In the genomic region with DNA sequence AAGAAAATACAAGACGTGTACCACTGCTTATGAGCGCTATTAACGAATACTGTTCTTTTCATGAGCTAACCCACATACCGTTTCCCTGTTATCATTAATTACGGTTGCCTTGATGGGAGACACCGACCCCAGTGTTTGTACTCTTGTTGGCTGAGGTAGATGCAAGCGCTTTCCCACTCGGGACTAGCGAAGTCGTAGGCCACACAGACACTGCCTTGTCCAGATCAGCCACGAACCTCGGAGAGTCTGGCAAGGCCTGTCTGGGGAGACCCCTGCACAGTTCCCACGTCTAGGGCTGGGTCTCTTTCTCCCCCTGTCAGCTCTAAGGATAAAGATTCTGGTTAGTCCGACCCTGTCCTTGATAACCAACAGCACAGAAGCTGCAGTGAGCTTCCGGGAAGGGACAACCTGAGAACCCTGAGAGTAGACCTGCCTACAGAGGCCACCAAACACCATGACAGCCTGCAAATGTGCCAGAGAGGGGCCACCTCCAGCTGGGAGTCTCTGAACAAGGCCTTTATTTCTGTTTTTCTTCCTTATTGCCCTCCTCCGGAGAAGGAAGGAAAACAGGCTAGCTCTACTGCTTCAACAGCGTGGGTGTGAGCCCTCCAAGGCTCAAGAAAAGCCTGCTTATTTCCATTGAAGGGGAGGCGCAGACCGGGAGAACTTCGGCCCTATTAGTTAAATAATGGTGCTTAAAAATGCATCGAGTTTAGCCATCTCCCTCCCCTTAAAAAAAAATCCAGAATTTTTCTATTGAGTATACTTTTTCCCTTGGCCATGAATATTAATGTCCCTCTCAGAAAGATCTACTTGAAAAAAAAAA, we compare ENCODE assay signal across 15 mouse cellular contexts.
DNase-seq lines count a peak whose midpoint lies in the region; ATAC-seq lines count a peak whose summit lies in the region.
"Had no signal": no experiment of that assay in that cellular context is flagged by ENCODE, and none has a peak within 500 bp of the region (broad histone marks: within the 10 kb centered on the region; RNA-seq: fewer than 3 reads in every experiment).

No protein-coding gene starts in this region.

- H3K9me3 ChIP-seq in hindbrain, embryonic 15.5 days = no peaks in the 10 kb centered on the region
- H3K9me3 ChIP-seq in midbrain, embryonic 13.5 days = no peaks in the 10 kb centered on the region
- H3K9me3 ChIP-seq: embryonic facial prominence, embryonic 13.5 days; stomach, embryonic 15.5 days had no signal

- H3K27me3 ChIP-seq in hindbrain, embryonic 15.5 days = no peaks in the 10 kb centered on the region
- H3K27me3 ChIP-seq in midbrain, embryonic 13.5 days = no peaks in the 10 kb centered on the region
- H3K27me3 ChIP-seq: stomach, embryonic 15.5 days had no signal

- no peak overlapping the region for H3K9ac ChIP-seq in hindbrain, embryonic 15.5 days
- peak overlapping the region; percentile 42 for H3K9ac ChIP-seq in midbrain, embryonic 13.5 days (replicated peaks)
- H3K9ac ChIP-seq: embryonic facial prominence, embryonic 13.5 days; heart, embryonic 12.5 days; stomach, embryonic 15.5 days had no signal

- WGBS in hindbrain, embryonic 15.5 days = 41% methylated on average over 21 of the region's 21 CpGs
- WGBS in midbrain, embryonic 13.5 days = 48% methylated on average over 21 of the region's 21 CpGs

- H3K27ac ChIP-seq in hindbrain, embryonic 15.5 days (replicated peaks) = peak overlapping the region; percentile 83
- H3K27ac ChIP-seq in midbrain, embryonic 13.5 days = peak overlapping the region; percentile 93
- H3K27ac ChIP-seq: embryonic facial prominence, embryonic 13.5 days; stomach, embryonic 15.5 days had no signal

- H3K4me1 ChIP-seq in hindbrain, embryonic 15.5 days (replicated peaks) = peaks cover 24% of the 10 kb centered on the region
- peaks cover 52% of the 10 kb centered on the region for H3K4me1 ChIP-seq in midbrain, embryonic 13.5 days (replicated peaks)

- H3K4me2 ChIP-seq in hindbrain, embryonic 15.5 days = peak overlapping the region; percentile 55
- peak overlapping the region; percentile 46 for H3K4me2 ChIP-seq in midbrain, embryonic 13.5 days (replicated peaks)

- H3K4me3 ChIP-seq in hindbrain, embryonic 15.5 days = no peak overlapping the region
- no peak overlapping the region for H3K4me3 ChIP-seq in midbrain, embryonic 13.5 days (replicated peaks)
- H3K4me3 ChIP-seq: embryonic facial prominence, embryonic 13.5 days; heart, embryonic 12.5 days; stomach, embryonic 15.5 days had no signal

- no peaks in the 10 kb centered on the region for H3K36me3 ChIP-seq in hindbrain, embryonic 15.5 days
- H3K36me3 ChIP-seq in midbrain, embryonic 13.5 days = no peaks in the 10 kb centered on the region
- H3K36me3 ChIP-seq: embryonic facial prominence, embryonic 13.5 days; heart, embryonic 12.5 days; stomach, embryonic 15.5 days had no signal

- DNase-seq in retina, postnatal 1 day = peak; percentile 23
- DNase-seq in retina, embryonic 14.5 days (ENCODE audit: low spot score) = no peak
- DNase-seq in kidney, postnatal 14 days = no peak
- DNase-seq in kidney, adult 18-20 months = no peak
- no peak for DNase-seq in frontal cortex, adult 2 months (ENCODE audit: extremely low spot score in 1 of 2, low spot score in 1 of 2)
- DNase-seq: adrenal gland, adult 8-10 months; gastrocnemius, postnatal 14 days; kidney, postnatal 10 days; layer of hippocampus, adult 9-11 months had no signal

- ATAC-seq in hindbrain, embryonic 15.5 days (ENCODE audit: low FRiP score, low read depth) = no peak
- no peak for ATAC-seq in midbrain, embryonic 13.5 days
- ATAC-seq in activated CD4-positive, CD25-positive, alpha-beta regulatory T cell, adult 4 months = no peak
